Mouse (Mus musculus) spleen, adult 2 months (tissue): ENCODE measurements around the gene Pla2g2f.

ENCODE experiments used
- CTCF ChIP-seq: fragments of 200-500 bp; IDR thresholded peaks from 2 replicates; pipeline ENCODE4 v1.5.1; 2011; ENCODE audit warnings: mild to moderate bottlenecking, inconsistent platforms; ENCODE audit not compliant: insufficient read depth, insufficient read length, insufficient replicate concordance; ENCODE audit errors: extremely low read depth
- POLR2A ChIP-seq: fragments of 200-500 bp; IDR thresholded peaks from 2 replicates; pipeline ENCODE4 v1.6.1; 2011; ENCODE audit warnings: low read depth, low read length, inconsistent platforms

GRCm38 (mm10) chr4:138702528-138702927 lies 54.9 kb downstream of the Pla2g2f start:
- no peak for TF ChIP-seq CTCF
- TF ChIP-seq POLR2A, result no peak
